Mouse (Mus musculus): ENCODE data around the gene Tas2r135. TPM values are rescaled to one million over a fixed set of nuclear protein-coding genes. Genes with fewer than 3 reads are reported as not detected.

Tas2r135 gene
- polyA plus RNA-seq, 1 experiment from 2014 or later = not detected

DNA sequence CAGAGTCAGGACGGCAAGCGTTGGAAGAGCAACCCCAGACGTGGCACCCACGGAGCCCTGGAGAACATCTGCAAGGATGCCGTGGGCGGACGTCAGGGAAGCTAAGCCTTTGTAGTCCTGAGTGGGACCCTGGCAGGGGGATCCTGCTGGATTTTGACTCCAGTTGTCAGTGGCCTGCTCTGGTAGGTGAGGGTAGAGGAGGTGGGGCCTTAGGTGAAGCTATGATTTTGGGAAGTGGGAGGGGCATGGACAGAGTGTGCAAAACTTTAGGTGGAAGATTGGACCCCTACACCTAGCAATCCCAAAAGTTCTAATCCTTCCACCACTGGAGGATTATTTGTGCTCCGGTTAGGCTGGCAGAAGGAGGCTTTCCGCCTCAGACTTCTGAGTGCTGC is 32.8 kb upstream of the Tas2r135 start:
- 14% methylated on average over 9 of the region's 9 CpGs for WGBS
- no peaks in the 10 kb centered on the region for H3K9me3 ChIP-seq (ENCODE audit: control insufficient read depth, low read length)
- no peak overlapping the region for H3K27ac ChIP-seq (ENCODE audit: low read depth, low read length)
- peak overlapping the region; percentile 57 for H3K9ac ChIP-seq (ENCODE audit: low read depth, low read length)
- H3K4me3 ChIP-seq (ENCODE audit: low read length) = peak overlapping the region; percentile 57
- peaks cover 24% of the 10 kb centered on the region for H3K4me1 ChIP-seq (ENCODE audit: control insufficient read depth, insufficient read depth, low read length)
- H3K27me3 ChIP-seq (ENCODE audit: control insufficient read depth, insufficient read depth, low read length) = no peaks in the 10 kb centered on the region
- H3K4me2 ChIP-seq (replicated peaks; ENCODE audit: low read depth, low read length) = peak overlapping the region; percentile 91
- ATAC-seq (ENCODE audit: low FRiP score, low TSS enrichment) = peak; percentile 33
- no peaks in the 10 kb centered on the region for H3K36me3 ChIP-seq (ENCODE audit: control insufficient read depth, insufficient read depth, low read length)

DNA sequence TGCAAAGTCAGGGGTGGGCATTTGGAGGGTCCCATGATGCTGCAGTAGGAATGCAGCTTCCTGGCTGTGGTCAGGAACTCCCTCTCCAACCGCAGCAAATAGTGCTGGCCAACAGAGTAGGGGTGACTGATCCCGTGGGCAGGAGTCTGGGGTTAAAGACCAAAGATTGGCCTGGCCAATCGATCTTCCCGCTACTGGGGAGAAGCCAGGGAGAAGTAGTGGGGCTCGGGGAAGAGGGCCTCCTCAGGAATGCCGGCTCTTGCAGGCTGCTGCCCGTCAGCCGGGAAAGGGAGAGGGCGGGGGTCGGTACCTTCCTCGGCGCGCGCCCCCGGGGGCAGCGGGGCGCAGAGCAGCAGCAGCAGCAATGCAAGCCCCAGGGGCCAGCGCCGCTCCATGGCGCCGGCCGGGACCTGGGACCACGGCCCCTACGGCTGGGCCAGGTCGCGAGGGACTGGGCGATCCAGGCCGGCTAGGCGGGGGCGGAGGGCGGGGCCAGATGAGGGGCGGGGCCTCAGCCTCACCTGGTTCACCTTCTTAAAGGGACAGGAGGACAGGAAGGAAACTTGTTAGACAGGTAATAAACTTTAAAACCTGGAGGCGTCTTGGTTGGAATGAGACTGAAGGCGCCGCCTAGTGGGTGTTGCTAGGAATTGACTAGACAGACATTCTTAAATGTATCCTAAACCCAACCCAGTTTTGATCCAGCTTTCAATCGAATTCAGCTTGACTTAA is 32.3 kb upstream of the Tas2r135 start, which contains the start of gene Epha1:
Gene Epha1 (minus strand): TSS at position 453 of the 732 bp plus-strand sequence.
- no peaks in the 10 kb centered on the region for H3K27me3 ChIP-seq (ENCODE audit: control insufficient read depth, insufficient read depth, low read length)
- under 1% methylated on average over 26 of the region's 36 CpGs for WGBS
- H3K9ac ChIP-seq (ENCODE audit: low read depth, low read length) = peak within 1 kb of the TSS; percentile 57
- peaks cover 24% of the 10 kb centered on the region for H3K4me1 ChIP-seq (ENCODE audit: control insufficient read depth, insufficient read depth, low read length)
- peak; percentile 85 for ATAC-seq (ENCODE audit: low FRiP score, low TSS enrichment)
- peak within 1 kb of the TSS; percentile 91 for H3K4me2 ChIP-seq (replicated peaks; ENCODE audit: low read depth, low read length)
- H3K4me3 ChIP-seq (ENCODE audit: low read length) = peak within 1 kb of the TSS; percentile 57
- no peaks in the 10 kb centered on the region for H3K36me3 ChIP-seq (ENCODE audit: control insufficient read depth, insufficient read depth, low read length)
- H3K27ac ChIP-seq (ENCODE audit: low read depth, low read length) = no peak within 1 kb of the TSS
- no peaks in the 10 kb centered on the region for H3K9me3 ChIP-seq (ENCODE audit: control insufficient read depth, low read length)

- peak overlapping the region; percentile 91 for H3K4me2 ChIP-seq (replicated peaks; ENCODE audit: low read depth, low read length)
- no peaks in the 10 kb centered on the region for H3K27me3 ChIP-seq (ENCODE audit: control insufficient read depth, insufficient read depth, low read length)
- no peak for ATAC-seq (ENCODE audit: low FRiP score, low TSS enrichment)
- H3K4me3 ChIP-seq (ENCODE audit: low read length) = peak overlapping the region; percentile 57
- no peak overlapping the region for H3K27ac ChIP-seq (ENCODE audit: low read depth, low read length)
- H3K9ac ChIP-seq (ENCODE audit: low read depth, low read length) = peak overlapping the region; percentile 57; the same call in 1 of the 2 replicates
- no peaks in the 10 kb centered on the region for H3K9me3 ChIP-seq (ENCODE audit: control insufficient read depth, low read length)
- WGBS = 46% methylated on average over 6 of the region's 7 CpGs
- H3K4me1 ChIP-seq (ENCODE audit: control insufficient read depth, insufficient read depth, low read length) = peaks cover 24% of the 10 kb centered on the region
- H3K36me3 ChIP-seq (ENCODE audit: control insufficient read depth, insufficient read depth, low read length) = no peaks in the 10 kb centered on the region
These were observed 31.4 kb upstream of the Tas2r135 start for GRCm38 (mm10) chr6:42373669-42374430.

- Histone ChIP-seq H3K4me3 (ENCODE audit: low read length) (no peak overlapping the region), H3K9ac (ENCODE audit: low read depth, low read length) (no peak overlapping the region), H3K36me3 (ENCODE audit: control insufficient read depth, insufficient read depth, low read length) (no peaks in the 10 kb centered on the region), H3K9me3 (ENCODE audit: control insufficient read depth, low read length) (no peaks in the 10 kb centered on the region), H3K4me2 (replicated peaks; ENCODE audit: low read depth, low read length) (no peak overlapping the region), H3K27me3 (ENCODE audit: control insufficient read depth, insufficient read depth, low read length) (no peaks in the 10 kb centered on the region), H3K4me1 (ENCODE audit: control insufficient read depth, insufficient read depth, low read length) (peaks cover 24% of the 10 kb centered on the region), H3K27ac (ENCODE audit: low read depth, low read length) (no peak overlapping the region)
- no peak for ATAC-seq (ENCODE audit: low FRiP score, low TSS enrichment)
- WGBS = 79% methylated on average over 4 of the region's 4 CpGs
These were observed 30.5 kb upstream of the Tas2r135 start for GRCm38 (mm10) chr6:42374701-42375100.

DNA sequence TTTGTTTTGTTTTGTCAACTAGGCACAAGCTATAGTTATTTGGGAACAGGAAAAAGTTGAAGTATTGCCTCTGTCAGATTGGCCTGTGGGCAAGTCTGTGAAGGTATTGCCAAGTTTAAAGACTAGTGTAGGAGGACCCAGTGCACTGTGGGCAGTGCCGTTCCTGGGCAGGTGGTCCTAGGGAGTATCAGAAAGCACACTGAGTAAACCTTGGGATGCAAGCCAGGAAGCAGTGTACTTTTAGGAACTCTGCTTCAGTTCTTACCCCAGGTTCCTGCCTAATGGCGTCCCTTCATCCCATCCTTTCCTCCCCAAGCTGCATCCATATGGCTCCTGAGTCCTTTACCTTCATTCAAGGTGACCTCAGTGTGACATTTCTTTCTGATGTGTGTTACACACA is 30.1 kb upstream of the Tas2r135 start:
- H3K9me3 ChIP-seq (ENCODE audit: control insufficient read depth, low read length) = no peaks in the 10 kb centered on the region
- H3K36me3 ChIP-seq (ENCODE audit: control insufficient read depth, insufficient read depth, low read length) = no peaks in the 10 kb centered on the region
- no peak for ATAC-seq (ENCODE audit: low FRiP score, low TSS enrichment)
- 89% methylated on average over 2 of the region's 2 CpGs for WGBS
- no peak overlapping the region for H3K4me3 ChIP-seq (ENCODE audit: low read length)
- no peak overlapping the region for H3K9ac ChIP-seq (ENCODE audit: low read depth, low read length)
- H3K4me2 ChIP-seq (replicated peaks; ENCODE audit: low read depth, low read length) = no peak overlapping the region
- H3K27me3 ChIP-seq (ENCODE audit: control insufficient read depth, insufficient read depth, low read length) = no peaks in the 10 kb centered on the region
- no peak overlapping the region for H3K27ac ChIP-seq (ENCODE audit: low read depth, low read length)
- H3K4me1 ChIP-seq (ENCODE audit: control insufficient read depth, insufficient read depth, low read length) = peaks cover 24% of the 10 kb centered on the region

DNA sequence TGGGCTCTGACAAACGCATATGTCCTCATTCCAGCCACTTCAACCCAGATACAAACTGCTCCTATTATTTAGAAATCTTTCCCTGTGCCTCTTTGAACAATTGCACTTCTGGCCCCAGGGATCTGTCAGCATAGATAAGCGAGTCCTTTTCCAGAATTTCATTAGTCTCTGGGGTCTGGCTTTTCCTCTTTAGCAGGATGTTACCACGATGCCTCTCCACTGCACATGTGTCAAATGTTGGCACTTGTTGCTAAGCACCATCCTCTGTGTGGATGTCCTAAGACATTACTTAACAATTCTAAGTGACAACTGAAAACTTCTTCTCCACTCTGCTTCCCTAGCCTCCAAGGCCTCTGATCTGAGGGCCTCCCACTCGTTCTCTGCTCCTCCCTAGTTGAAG is 29.2 kb upstream of the Tas2r135 start:
- Histone ChIP-seq H3K36me3 (ENCODE audit: control insufficient read depth, insufficient read depth, low read length) (no peaks in the 10 kb centered on the region), H3K27ac (ENCODE audit: low read depth, low read length) (no peak overlapping the region), H3K4me1 (ENCODE audit: control insufficient read depth, insufficient read depth, low read length) (peaks cover 24% of the 10 kb centered on the region), H3K27me3 (ENCODE audit: control insufficient read depth, insufficient read depth, low read length) (no peaks in the 10 kb centered on the region), H3K4me2 (replicated peaks; ENCODE audit: low read depth, low read length) (no peak overlapping the region), H3K9ac (ENCODE audit: low read depth, low read length) (no peak overlapping the region), H3K4me3 (ENCODE audit: low read length) (no peak overlapping the region), H3K9me3 (ENCODE audit: control insufficient read depth, low read length) (no peaks in the 10 kb centered on the region)
- ATAC-seq (ENCODE audit: low FRiP score, low TSS enrichment) = no peak
- 39% methylated on average over 4 of the region's 4 CpGs for WGBS

GRCm38 (mm10) chr6:42376504-42377019 is 28.7 kb upstream of the Tas2r135 start:
- WGBS = 64% methylated on average over 6 of the region's 6 CpGs
- H3K9me3 ChIP-seq (ENCODE audit: control insufficient read depth, low read length) = no peaks in the 10 kb centered on the region
- H3K9ac ChIP-seq (ENCODE audit: low read depth, low read length) = no peak overlapping the region
- H3K36me3 ChIP-seq (ENCODE audit: control insufficient read depth, insufficient read depth, low read length) = no peaks in the 10 kb centered on the region
- peaks cover 24% of the 10 kb centered on the region for H3K4me1 ChIP-seq (ENCODE audit: control insufficient read depth, insufficient read depth, low read length)
- no peaks in the 10 kb centered on the region for H3K27me3 ChIP-seq (ENCODE audit: control insufficient read depth, insufficient read depth, low read length)
- H3K4me2 ChIP-seq (replicated peaks; ENCODE audit: low read depth, low read length) = no peak overlapping the region
- no peak overlapping the region for H3K4me3 ChIP-seq (ENCODE audit: low read length)
- no peak overlapping the region for H3K27ac ChIP-seq (ENCODE audit: low read depth, low read length)
- no peak for ATAC-seq (ENCODE audit: low FRiP score, low TSS enrichment)

DNA sequence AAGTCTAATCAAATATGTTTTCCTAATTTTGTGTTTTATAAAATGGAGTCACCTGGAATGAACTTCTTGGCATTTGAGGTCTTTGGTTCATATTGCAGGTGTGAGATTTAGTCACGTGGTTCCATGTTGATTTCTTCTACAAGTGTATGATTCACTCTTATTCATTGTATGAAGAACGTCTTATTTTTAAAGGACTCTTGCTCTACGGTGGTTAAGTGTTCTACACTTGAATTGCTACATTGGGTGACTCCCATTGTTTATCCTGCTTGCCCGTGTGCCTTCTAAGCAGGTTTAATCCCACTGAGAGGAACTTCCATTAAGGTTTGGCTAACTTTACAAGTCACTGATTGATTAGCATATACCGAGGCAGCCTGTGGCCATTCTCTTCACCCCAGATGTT is 28.0 kb upstream of the Tas2r135 start:
- no peak overlapping the region for H3K9ac ChIP-seq (ENCODE audit: low read depth, low read length)
- no peaks in the 10 kb centered on the region for H3K27me3 ChIP-seq (ENCODE audit: control insufficient read depth, insufficient read depth, low read length)
- H3K4me3 ChIP-seq (ENCODE audit: low read length) = no peak overlapping the region
- peaks cover 26% of the 10 kb centered on the region for H3K4me1 ChIP-seq (ENCODE audit: control insufficient read depth, insufficient read depth, low read length)
- 84% methylated on average over 5 of the region's 5 CpGs for WGBS
- no peaks in the 10 kb centered on the region for H3K36me3 ChIP-seq (ENCODE audit: control insufficient read depth, insufficient read depth, low read length)
- H3K27ac ChIP-seq (ENCODE audit: low read depth, low read length) = no peak overlapping the region
- no peak overlapping the region for H3K4me2 ChIP-seq (replicated peaks; ENCODE audit: low read depth, low read length)
- no peak for ATAC-seq (ENCODE audit: low FRiP score, low TSS enrichment)
- no peaks in the 10 kb centered on the region for H3K9me3 ChIP-seq (ENCODE audit: control insufficient read depth, low read length)

GRCm38 (mm10) chr6:42379551-42379950 is 25.7 kb upstream of the Tas2r135 start:
- Histone ChIP-seq H3K27ac (ENCODE audit: low read depth, low read length) (no peak overlapping the region), H3K9me3 (ENCODE audit: control insufficient read depth, low read length) (no peaks in the 10 kb centered on the region), H3K4me3 (ENCODE audit: low read length) (no peak overlapping the region), H3K27me3 (ENCODE audit: control insufficient read depth, insufficient read depth, low read length) (no peaks in the 10 kb centered on the region), H3K4me1 (ENCODE audit: control insufficient read depth, insufficient read depth, low read length) (peaks cover 14% of the 10 kb centered on the region), H3K36me3 (ENCODE audit: control insufficient read depth, insufficient read depth, low read length) (no peaks in the 10 kb centered on the region), H3K4me2 (replicated peaks; ENCODE audit: low read depth, low read length) (no peak overlapping the region), H3K9ac (ENCODE audit: low read depth, low read length) (no peak overlapping the region)
- ATAC-seq (ENCODE audit: low FRiP score, low TSS enrichment) = no peak
- WGBS = 52% methylated on average over 3 of the region's 3 CpGs
